Mouse (Mus musculus): ENCODE data around the gene Egflam.

DNA sequence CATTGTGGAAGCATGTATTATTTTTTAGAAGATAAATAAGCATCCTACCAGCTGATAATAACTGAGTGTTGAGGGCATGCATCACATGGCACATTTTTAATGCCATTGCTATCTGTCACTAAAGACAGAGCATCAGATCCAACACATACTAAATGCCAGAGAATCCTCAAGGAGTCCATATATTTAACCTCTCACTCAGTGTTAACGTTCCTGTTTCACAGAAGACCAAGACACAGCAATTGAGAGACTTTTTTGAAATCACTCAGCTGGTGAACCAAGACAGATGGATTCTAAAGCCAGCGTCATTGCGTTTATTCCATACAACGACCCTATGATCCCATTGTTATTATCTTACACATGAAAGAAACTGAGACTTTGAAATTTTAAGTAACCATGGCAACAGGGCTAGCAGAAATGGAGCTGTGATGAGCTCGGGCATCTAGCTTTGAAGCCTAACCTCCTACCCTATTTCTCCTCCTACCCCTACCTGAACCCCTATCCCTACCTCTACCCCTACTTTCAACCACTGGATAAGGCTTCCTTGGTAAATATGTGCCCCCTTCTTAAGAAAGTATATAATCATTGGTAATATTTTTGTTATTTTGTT lies 57.4 kb downstream of the Egflam start:
- no peak for TF ChIP-seq GATA1 (IDR thresholded peaks at IDR 0.05; ENCODE audit: borderline replicate concordance, low read length)
- no peak for TF ChIP-seq FLI1 (IDR thresholded peaks at IDR 0.05; ENCODE audit: low read length)
